Mouse (Mus musculus): Measurements from ENCODE around the gene Msmo1.

DNA sequence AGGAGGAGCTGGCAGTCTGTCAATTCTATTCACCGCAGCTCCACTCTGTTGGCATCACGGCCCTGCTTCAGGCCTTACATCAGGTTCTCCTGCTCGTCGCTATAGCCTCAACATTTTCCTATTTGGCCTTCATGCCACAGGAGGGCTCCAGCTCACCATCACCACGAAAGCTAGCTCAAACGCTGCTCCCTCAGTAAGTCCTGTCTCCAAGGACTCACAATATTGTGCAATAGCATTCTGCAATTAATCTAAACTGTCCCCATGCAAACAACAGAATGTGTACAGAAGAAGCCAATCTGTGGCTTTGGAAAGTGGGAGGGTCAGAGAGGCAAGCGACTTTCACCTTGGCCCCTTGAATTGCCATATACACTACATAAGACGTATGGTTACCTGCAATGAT lies 27.8 kb upstream of the Msmo1 start:
- TF ChIP-seq RCOR1 (conservative IDR thresholded peaks at IDR 0.05; ENCODE audit: low read depth, low read length) (no peak), HCFC1 (IDR thresholded peaks at IDR 0.05; ENCODE audit: low read depth, low read length) (no peak), CTCF (conservative IDR thresholded peaks at IDR 0.05 in 1 of 2, IDR thresholded peaks at IDR 0.05 in 1 of 2; ENCODE audit: low read depth in 2 of 2, low read length in 2 of 2) (no peak), SMC3 (IDR thresholded peaks at IDR 0.05; ENCODE audit: low read depth, low read length) (no peak), E2F4 (IDR thresholded peaks at IDR 0.05; ENCODE audit: insufficient replicate concordance, low read depth, low read length) (no peak), ELF1 (IDR thresholded peaks at IDR 0.05; ENCODE audit: low read depth, low read length) (no peak), ZNF384 (IDR thresholded peaks at IDR 0.05; ENCODE audit: low read depth, low read length) (no peak), ZKSCAN1 (IDR thresholded peaks at IDR 0.05; ENCODE audit: borderline replicate concordance, low read depth, low read length) (no peak), POLR2A (IDR thresholded peaks at IDR 0.05; ENCODE audit: low read depth, low read length) (no peak), EP300 (IDR thresholded peaks at IDR 0.05; ENCODE audit: low read length) (no peak)

Measured in CH12.LX (cell line).